Mouse (Mus musculus) right cerebral cortex, adult 2 months (tissue): ENCODE measurements around the gene Dnm3.
A peak's percentile ranks its signal among the peaks of the same experiment; 100 is the strongest.

Source experiments
- DNase-seq, 2 experiments: peaks; one replicate each; pipeline ENCODE4 v3.0.0; 2021 to 2022; ENCODE audit warnings: low spot score in 2 of 2

Dnm3 gene

GRCm38 (mm10) chr1:162121441-162122200 lies 356.2 kb downstream of the Dnm3 start:
- DNase-seq, result no peak

DNA sequence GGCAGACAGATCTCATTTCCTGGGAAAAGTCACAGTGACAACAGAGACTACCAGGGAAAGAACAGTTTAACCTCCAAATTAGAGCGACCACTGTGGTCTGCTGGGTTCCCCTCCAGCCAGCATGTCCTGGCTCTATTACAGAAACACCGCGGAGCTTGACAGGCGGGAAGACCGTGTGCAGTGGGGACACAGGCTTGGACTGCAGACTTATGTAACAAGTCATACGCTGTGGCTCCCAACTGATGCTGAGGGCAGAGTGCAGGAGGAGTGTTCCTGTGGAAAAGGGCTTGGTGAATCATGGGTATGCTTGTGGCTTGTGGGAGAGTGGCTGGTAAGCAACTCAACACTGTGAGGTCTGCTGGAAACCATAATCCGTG lies 368.4 kb downstream of the Dnm3 start:
- DNase-seq, result no peak

- no peak for DNase-seq
Measured at GRCm38 (mm10) chr1:162108726-162109436, 369.0 kb downstream of the Dnm3 start.

DNA sequence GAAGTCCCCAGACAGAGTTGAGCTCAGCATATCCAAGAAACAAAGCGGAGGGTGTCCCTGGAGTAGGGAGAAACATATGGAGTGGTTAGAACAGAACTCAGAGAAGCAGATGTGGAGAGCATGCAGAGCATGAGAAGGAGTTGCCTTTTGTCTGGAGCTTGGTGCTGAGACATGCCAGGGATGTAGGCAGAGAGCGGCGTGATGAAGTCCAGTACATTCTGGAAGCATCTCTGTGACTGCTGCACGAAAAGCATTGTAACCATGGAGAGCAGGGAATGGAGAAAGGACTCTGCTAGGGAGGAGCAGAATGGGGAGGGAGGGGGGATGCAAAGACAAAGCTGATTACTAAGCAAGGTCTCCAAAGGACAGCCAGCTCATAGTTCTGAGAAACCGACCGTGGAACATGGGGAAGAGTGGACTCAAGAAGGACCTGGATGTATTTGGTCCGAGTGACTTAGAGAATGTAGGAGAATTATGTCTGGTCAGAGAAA lies 369.6 kb downstream of the Dnm3 start:
- DNase-seq, result peak; percentile 24 to 45

DNA sequence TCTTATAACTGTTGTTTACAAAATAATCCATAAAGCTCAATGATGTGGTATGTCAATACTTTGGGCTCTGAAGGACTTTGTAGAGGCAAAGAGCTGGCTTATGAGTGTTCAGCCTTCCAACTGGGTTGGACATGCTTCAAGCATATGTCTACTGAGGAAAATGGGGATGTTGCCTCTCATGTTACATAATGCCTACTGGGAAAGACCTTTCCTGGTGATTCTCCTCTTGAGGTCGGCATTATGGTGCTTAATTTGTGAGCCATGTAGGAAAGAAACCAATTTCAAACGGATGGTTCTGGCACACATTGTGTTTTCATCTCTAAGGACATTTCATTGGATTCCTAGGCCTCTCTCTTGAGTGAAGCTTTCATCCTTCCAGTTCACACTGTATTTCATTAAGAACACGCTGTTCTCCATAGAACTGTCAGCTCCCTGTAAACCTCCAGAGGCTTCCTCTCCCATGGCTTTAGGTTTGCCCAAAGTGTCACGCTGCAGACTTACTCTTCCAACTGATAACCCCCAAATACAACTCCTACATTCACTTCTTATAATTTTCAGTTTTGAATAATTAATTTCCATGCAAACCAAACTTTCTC lies 370.7 kb downstream of the Dnm3 start:
- no peak for DNase-seq

DNA sequence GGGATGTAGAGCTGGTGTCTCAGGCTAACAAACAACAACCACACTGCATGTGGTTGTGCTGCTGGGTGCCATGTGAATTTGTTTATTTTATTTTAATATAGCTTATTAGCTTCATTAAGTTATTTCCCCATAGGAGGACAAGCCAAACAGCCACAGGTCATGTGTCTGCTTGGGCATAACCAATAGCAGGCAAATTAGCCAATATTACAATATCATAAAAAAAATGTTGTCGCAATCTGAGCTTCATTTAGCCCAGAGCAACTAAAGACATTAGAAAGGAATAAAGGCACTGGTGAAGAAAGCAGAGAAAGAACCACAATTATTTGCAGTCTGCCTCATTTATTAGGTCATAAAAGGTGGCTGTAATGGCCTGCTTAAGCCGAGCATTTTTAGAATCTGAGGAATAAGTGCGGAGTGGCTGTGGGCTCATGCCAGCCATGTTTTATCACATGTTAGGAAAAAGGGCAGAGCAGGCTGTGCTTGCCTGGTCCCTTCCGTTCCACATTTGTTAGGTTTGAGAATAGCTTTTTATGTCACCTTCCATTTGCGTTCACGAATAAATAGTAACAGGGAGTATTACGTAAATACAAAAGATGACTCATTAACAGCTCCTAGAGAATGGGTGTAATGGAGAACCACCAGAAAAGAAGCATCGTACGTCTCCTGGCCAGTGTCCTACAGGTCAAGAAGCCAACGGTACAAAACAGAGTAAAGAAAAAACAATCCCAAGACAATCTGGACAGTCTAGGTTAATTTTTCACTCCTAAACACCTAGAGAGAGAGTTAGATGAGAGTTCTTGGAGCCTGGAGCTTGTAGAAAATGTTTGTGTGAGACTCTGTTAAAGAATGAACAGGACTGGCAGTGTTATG lies 376.6 kb downstream of the Dnm3 start:
- no peak for DNase-seq

- no peak for DNase-seq
Measured at GRCm38 (mm10) chr1:162100033-162100820, 377.6 kb downstream of the Dnm3 start.

- DNase-seq, result no peak
Measured at GRCm38 (mm10) chr1:162099203-162099602, 378.6 kb downstream of the Dnm3 start.

DNA sequence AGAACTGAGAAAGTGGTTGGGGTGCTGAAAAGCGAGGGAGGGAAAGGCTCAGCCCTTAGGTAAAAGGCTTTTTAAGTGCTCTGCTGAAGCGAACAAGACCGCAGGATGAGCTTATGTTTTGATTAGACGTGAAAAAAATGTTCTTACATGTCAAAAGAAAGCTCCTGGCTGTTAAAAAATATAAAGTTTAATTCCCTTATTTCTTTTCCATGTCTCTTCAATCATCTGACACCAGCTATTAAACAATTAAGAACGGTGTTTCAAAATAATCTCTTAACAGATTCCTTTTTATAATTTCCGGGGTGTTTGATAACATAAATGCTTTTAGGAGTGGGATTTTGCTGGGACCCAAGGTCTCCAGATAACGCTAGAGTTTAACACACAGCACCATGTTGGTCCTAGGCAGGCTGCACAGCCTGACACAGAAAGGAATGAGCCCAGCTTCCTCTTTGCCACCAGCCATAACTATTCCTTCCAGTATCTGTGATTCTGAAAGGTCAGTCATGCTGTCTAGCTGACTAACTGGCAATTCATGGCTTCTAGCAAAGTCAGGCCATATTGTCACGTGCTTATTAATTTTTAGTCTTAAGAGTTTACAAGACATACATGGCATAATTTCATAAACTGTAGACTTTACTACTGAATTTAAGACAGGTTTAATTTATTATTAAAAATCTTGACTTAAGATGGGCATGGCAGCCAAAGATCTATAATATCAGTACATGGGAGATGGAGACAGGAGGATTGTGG lies 383.1 kb downstream of the Dnm3 start:
- no peak for DNase-seq

DNA sequence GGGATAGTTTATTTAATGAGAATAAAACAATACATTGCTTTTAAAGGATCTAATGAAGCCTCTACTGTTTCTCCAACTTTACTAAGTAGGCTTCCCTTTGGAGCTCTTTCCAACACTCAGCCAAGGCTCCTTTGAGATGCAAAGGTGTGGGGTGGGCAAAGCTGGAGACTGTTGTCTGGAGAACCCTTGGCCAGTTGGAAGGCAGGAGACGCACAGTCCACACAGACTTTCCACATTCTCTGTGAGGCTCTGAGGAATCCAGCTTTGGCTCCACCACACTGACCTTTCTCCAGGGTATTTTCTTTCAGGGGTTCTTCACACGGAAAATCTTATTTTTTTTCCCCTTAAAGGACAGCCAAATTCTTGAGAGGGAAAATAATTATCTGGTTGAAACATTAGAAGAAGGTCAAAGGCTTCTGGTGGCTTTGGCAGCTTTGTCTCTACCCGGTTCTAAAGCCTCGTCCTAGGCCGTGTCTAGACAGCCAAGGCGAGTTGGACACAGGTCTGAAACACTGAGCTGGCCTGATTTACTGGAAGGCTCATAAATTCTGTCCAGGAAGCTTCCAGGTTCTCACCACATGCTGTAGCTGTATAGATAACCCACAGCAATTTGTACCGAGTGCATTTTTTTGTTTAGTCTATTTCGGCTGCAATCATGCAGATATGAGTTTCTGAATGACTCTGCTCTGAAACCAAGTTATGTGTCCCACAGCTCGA lies 383.9 kb downstream of the Dnm3 start:
- DNase-seq, result no peak

- no peak for DNase-seq
Measured at GRCm38 (mm10) chr1:162092899-162093659, 384.8 kb downstream of the Dnm3 start.

DNA sequence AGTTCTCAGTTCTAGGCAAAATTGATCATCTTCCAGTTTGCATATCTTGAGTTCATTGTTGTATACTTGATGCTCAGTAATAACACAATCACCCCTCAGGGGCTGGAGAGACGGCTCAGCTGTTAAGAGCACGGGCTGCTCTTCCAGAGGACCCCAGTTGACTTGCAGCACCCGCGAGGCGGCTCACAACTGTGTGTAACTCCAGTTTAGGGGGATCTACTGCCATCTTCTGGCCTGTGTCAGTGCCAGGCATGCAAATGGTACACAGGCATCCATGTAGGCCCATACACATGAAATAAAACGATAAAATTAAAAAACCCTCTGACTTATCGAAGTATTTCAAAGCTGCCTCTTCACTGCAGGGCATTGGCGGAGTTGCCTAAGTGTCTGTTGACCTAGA lies 385.4 kb downstream of the Dnm3 start:
- DNase-seq, result no peak

GRCm38 (mm10) chr1:162083886-162084478 lies 393.9 kb downstream of the Dnm3 start:
- no peak for DNase-seq

- DNase-seq, result no peak
Measured at GRCm38 (mm10) chr1:162083354-162083753, 394.5 kb downstream of the Dnm3 start.

DNA sequence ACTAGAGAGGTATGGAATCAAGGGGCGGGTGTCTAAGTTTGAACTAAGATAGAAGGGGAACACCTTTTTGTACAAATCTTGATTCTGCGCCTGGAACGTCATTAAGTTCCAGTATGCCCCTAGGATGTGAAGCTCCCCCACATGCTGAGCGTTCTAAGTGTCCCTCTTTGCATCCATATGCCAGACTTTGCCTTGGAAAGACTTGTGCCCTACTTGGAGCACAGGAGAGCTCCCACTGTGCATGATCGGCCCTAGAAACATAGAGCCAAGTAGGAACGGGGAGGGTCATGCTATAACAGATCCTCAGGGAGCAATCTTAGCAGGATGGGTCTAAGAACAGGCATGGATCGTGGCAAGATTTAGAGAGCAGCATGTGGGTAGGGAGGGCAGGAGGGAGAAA lies 395.1 kb downstream of the Dnm3 start:
- no peak for DNase-seq

- no peak for DNase-seq
Measured at GRCm38 (mm10) chr1:162081693-162082372, 396.0 kb downstream of the Dnm3 start.

DNA sequence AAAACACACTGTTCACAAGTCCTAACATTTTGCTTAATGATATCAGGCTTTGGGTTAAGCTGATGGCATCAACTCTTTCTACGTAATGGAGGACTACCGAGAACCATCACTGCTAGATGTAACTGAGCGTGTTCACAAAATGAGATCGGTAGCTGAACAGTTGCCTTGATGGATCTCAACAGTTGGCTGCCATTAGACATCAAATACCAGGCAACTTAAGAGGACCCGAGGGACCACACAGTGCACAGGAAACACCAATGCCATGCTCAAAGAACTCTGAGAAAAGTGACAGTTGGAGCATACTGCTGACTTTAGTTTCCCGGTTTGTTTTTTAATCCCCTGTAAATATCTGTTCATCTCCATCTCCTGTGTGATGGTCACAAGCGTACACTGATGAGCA lies 397.8 kb downstream of the Dnm3 start:
- DNase-seq, result no peak

GRCm38 (mm10) chr1:162077454-162077853 lies 400.4 kb downstream of the Dnm3 start:
- DNase-seq, result peak in 1 of 2 experiments; percentile 37
